Mouse (Mus musculus) embryonic facial prominence, embryonic 13.5 days (tissue): Measurements from ENCODE around the gene Stx18. TPM values are rescaled to one million over a fixed set of nuclear protein-coding genes. Genes with fewer than 3 reads are reported as not detected.

ENCODE experiments used
- ATAC-seq: fragments of 200-750 bp; cut with Nextera tagmentation; 2 replicates; pipeline ENCODE4 v1.8.0; 2017; ENCODE audit warnings: low read depth; ENCODE audit not compliant: insufficient number of reproducible peaks, insufficient read depth, low FRiP score, low TSS enrichment
- H3K27ac ChIP-seq: fragments of 300-500 bp; sonication (generic); 2 replicates; pipeline ENCODE4 v1.5.1; 2015; ENCODE audit warnings: moderate library complexity, mild to moderate bottlenecking, inconsistent platforms
- H3K27me3 ChIP-seq: fragments of 300-500 bp; sonication (generic); 2 replicates; pipeline ENCODE4 v1.6.1; 2015; ENCODE audit warnings: mild to moderate bottlenecking, inconsistent platforms
- H3K36me3 ChIP-seq: fragments of 300-500 bp; sonication (generic); 2 replicates; pipeline ENCODE4 v1.6.1; 2015; ENCODE audit warnings: mild to moderate bottlenecking, inconsistent platforms
- H3K4me1 ChIP-seq: fragments of 300-500 bp; sonication (generic); 2 replicates; pipeline ENCODE4 v1.6.1; 2015; ENCODE audit warnings: inconsistent platforms
- H3K4me2 ChIP-seq: fragments of 300-500 bp; sonication (generic); 2 replicates; pipeline ENCODE4 v1.6.1; 2015; ENCODE audit warnings: moderate library complexity, mild to moderate bottlenecking, inconsistent platforms
- H3K4me3 ChIP-seq: fragments of 300-500 bp; sonication (generic); 2 replicates; pipeline ENCODE4 v1.5.1; 2015; ENCODE audit warnings: mild to moderate bottlenecking, inconsistent platforms
- H3K9ac ChIP-seq: fragments of 300-500 bp; sonication (generic); 2 replicates; pipeline ENCODE4 v1.6.1; 2015; ENCODE audit warnings: mild to moderate bottlenecking, inconsistent platforms
- H3K9me3 ChIP-seq: fragments of 300-500 bp; sonication (generic); 2 replicates; pipeline ENCODE4 v1.6.1; 2016; ENCODE audit warnings: inconsistent platforms
- WGBS: fragments of 180-500 bp; shearing (Covaris S2); methylation state at CpG from one replicate; pipeline ENCODE4 v1.1.7; 2015; ENCODE audit warnings: mixed read lengths; 5-methylcytosine and 5-hydroxymethylcytosine counted together
- polyA plus RNA-seq: library from polyadenylated mRNA; unstranded; fragments of >200 nt; fragmentation: Nextera tagmentation; extraction: Ambion mirVana; gene quantifications from 2 replicates; pipeline ENCODE4 v1.2.1, GENCODE M21; 2015

The Stx18 gene
- polyA plus RNA-seq, 1 experiment from 2014 or later, result 61.7 TPM

DNA sequence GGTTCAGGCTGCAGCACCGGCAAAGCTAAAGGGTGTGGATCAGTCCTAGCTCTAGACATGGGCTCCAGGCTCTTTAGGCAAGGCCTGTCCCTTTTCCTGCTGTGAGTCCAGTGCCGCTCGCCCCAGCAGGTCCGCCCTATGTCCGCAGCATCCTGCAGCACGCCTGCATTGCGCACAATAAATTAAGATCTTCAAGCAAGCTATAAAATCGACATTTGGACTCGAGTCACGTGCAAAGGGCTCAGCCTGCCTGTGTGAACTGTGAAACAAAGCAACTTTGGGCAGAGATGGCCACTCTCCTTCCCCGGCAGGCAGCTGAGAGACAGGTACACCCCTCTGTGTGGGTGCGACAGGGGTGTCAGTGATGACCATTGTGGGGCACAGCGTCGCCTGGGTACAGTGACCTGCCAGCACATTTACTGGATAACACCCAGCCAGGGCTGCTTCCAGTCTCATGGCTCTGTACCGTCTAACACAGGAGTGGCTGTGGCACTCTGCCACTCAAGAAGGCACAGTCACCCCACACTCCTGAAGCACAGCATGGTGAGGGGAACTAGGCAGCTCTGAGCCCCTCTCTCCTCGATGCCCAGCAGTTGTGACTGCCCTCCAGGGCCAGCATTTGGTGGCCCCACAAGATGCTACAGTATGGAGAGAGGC, 135.8 kb downstream of the Stx18 start:
- no peak for ATAC-seq
- 80% methylated on average over 16 of the region's 16 CpGs for WGBS
- Histone ChIP-seq H3K9me3 (no peaks in the 10 kb centered on the region), H3K27me3 (no peaks in the 10 kb centered on the region), H3K4me1 (no peaks in the 10 kb centered on the region), H3K9ac (no peak overlapping the region), H3K4me2 (no peak overlapping the region), H3K27ac (no peak overlapping the region), H3K36me3 (no peaks in the 10 kb centered on the region), H3K4me3 (no peak overlapping the region)

DNA sequence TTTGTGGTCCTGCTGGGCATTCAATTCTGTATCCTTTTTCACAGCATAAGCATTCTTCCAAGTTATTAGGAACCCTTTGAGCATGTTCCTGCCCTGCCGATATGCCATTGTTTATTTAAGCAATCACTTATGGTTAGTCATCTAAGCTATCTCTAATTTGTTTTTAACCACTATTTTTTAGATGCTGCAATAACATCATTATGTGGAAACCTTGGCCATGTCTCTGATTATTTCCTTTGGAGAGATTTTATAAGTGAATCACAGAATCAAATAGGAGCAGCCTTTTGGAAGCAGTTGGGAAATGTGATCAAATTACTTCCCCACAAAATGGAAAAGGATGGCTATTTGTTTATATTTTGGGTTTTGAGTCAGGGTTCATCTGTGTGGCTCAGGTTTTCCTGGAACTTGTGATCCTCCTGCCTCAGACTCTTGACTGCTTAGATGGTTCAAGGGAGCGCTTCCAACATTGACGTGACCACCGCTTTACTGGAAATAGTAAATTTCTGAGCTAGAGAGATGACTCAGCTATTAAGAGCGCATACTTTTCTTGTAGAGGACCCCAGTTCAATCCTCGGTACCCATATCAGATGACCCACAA, 146.2 kb downstream of the Stx18 start:
- Histone ChIP-seq H3K36me3 (no peaks in the 10 kb centered on the region), H3K9ac (no peak overlapping the region), H3K4me2 (no peak overlapping the region), H3K27me3 (peaks cover 6% of the 10 kb centered on the region; the same call in 1 of the 2 replicates), H3K27ac (no peak overlapping the region), H3K4me3 (no peak overlapping the region), H3K4me1 (no peaks in the 10 kb centered on the region), H3K9me3 (no peaks in the 10 kb centered on the region)
- ATAC-seq, result no peak
- WGBS, result 68% methylated on average over 6 of the region's 6 CpGs

DNA sequence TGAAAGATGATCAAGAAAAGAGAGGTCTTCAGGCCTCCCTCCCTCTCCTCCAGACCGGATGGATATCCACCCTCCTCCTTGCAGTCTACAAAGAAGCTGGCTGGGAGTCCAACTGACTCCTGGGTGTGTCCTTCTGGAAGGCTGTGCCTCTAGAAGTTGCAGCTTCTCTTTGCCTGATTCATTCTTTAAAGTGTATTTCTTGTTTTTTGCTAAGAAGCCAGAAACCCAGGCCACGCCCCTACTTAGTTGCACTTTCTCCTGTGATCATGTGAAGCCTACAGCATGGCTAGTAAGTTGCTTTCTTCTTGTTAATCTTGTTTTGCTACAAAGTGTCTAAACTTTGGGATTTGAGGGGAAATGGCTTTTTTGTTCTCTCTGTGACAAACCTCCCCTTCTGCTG, 148.5 kb downstream of the Stx18 start:
- Histone ChIP-seq H3K36me3 (no peaks in the 10 kb centered on the region), H3K4me1 (no peaks in the 10 kb centered on the region), H3K9ac (no peak overlapping the region), H3K4me2 (no peak overlapping the region), H3K9me3 (no peaks in the 10 kb centered on the region), H3K27ac (no peak overlapping the region), H3K27me3 (peaks cover 6% of the 10 kb centered on the region; the same call in 1 of the 2 replicates), H3K4me3 (no peak overlapping the region)
- ATAC-seq, result no peak
- WGBS, result 82% methylated on average over 2 of the region's 2 CpGs

Other genes with a start within 250 kb of the Stx18 start
- gene Msx1, start 214.2 kb upstream of the Stx18 start, polyA plus RNA-seq, result 519 and 586 TPM in 2 replicates
- gene Nsg1, start 121.2 kb downstream of the Stx18 start, polyA plus RNA-seq, result 169 and 180 TPM in 2 replicates
- 16.3 and 16.9 TPM in 2 replicates for gene Zbtb49, start 181.7 kb downstream of the Stx18 start, polyA plus RNA-seq
- gene Lyar, start 181.7 kb downstream of the Stx18 start, polyA plus RNA-seq, result 103 and 133 TPM in 2 replicates
- gene Tmem128, start 221.4 kb downstream of the Stx18 start, polyA plus RNA-seq, result 65.7 and 71.6 TPM in 2 replicates
- gene Otop1, start 237.2 kb downstream of the Stx18 start, polyA plus RNA-seq, result not detected in 2 replicates